Mouse (Mus musculus) brain, embryonic 14.5 days (tissue): ENCODE measurements at regions not wholly inside any gene's neighbourhood (a gene's known extent, or its start where the extent isn't known, plus 50 kb on each side); places are given as distances from the start of the nearest gene placed in this dataset.

Experiments
- CTCF ChIP-seq: fragments of 200-500 bp; IDR thresholded peaks from 2 replicates; pipeline ENCODE4 v1.5.1; 2012; ENCODE audit warnings: inconsistent platforms, mild to moderate bottlenecking, moderate library complexity, borderline replicate concordance; ENCODE audit not compliant: insufficient read depth, insufficient read length; ENCODE audit errors: extremely low read depth
- POLR2A ChIP-seq: fragments of 200-500 bp; IDR thresholded peaks from 2 replicates; pipeline ENCODE4 v1.6.1; 2012; ENCODE audit warnings: mild to moderate bottlenecking, inconsistent platforms, borderline replicate concordance; ENCODE audit not compliant: poor library complexity, insufficient read depth, insufficient read length, severe bottlenecking; ENCODE audit errors: extremely low read depth

DNA sequence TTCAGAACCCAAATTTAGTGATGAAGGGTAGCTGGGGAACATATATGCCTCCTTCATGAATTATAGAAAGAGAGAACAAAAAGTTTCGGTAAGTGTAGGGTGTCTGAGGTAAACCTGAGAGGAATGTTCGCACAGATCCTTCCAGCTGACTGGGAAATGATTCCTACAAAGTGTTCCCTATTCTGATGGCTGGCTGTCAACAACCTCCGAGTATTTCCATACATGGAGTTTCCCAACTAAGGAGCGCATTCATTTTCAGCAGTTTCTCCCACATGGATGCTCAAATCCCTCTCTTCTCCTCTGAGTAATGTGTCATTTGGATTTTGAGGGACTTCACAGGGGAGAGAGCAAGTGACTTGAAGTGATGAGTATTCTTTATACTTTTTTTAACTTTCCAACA is 413.9 kb upstream of the Atp2b1 start:
- TF ChIP-seq CTCF (no peak), POLR2A (no peak)
